Mouse (Mus musculus) spleen, postnatal 14 days (tissue): ENCODE results near the gene Olfr722.
"Not testable (repeated sequence)": the region's sequence is repeated elsewhere in the genome, so short reads cannot be mapped to it uniquely, and the experiment has no call there.

Source experiments
- DNase-seq, 2 experiments: peaks; one replicate each; pipeline ENCODE4 v3.0.0; 2021 to 2022; ENCODE audit warnings: low spot score in 2 of 2

Olfr722 gene

GRCm38 (mm10) chr14:49901899-49902298 lies at the start of gene Olfr722:
Olfr722 (minus strand) TSS chr14:49901999.
- no peak for DNase-seq

- DNase-seq: not testable (repeated sequence)
Observed at GRCm38 (mm10) chr14:49931687-49932086, 29.9 kb upstream of the Olfr722 start, which contains the start of gene Olfr723. Olfr723 (minus strand) TSS chr14:49931787.

GRCm38 (mm10) chr14:49860387-49860786 lies 41.4 kb downstream of the Olfr722 start:
- no peak for DNase-seq
